Mouse (Mus musculus) liver, embryonic 15.5 days (tissue): ENCODE data around the gene Rac1. TPM values are rescaled to one million over a fixed set of nuclear protein-coding genes. Genes with fewer than 3 reads are reported as not detected.

Source experiments
- ATAC-seq: fragments of 200-750 bp; cut with Nextera tagmentation; 2 replicates; pipeline ENCODE4 v1.8.0; 2017; ENCODE audit warnings: moderate number of reproducible peaks, mild to moderate bottlenecking, moderate library complexity; ENCODE audit not compliant: insufficient read depth
- H3K27ac ChIP-seq: fragments of 300-500 bp; sonication (generic); replicated peaks from 2 replicates; pipeline ENCODE4 v1.5.1; 2015; ENCODE audit warnings: mild to moderate bottlenecking, inconsistent platforms
- H3K27me3 ChIP-seq: fragments of 300-500 bp; sonication (generic); 2 replicates; pipeline ENCODE4 v1.6.1; 2015; ENCODE audit warnings: mild to moderate bottlenecking, inconsistent platforms
- H3K36me3 ChIP-seq: fragments of 300-500 bp; sonication (generic); replicated peaks from 2 replicates; pipeline ENCODE4 v1.6.1; 2015; ENCODE audit warnings: moderate library complexity, mild to moderate bottlenecking, inconsistent platforms
- H3K4me1 ChIP-seq: fragments of 300-500 bp; sonication (generic); replicated peaks from 2 replicates; pipeline ENCODE4 v1.6.1; 2015; ENCODE audit warnings: inconsistent platforms
- H3K4me2 ChIP-seq: fragments of 300-500 bp; sonication (generic); 2 replicates; pipeline ENCODE4 v1.6.1; 2015; ENCODE audit warnings: moderate library complexity, mild to moderate bottlenecking, inconsistent platforms
- H3K4me3 ChIP-seq: fragments of 300-500 bp; sonication (generic); replicated peaks from 2 replicates; pipeline ENCODE4 v1.5.1; 2015; ENCODE audit warnings: mild to moderate bottlenecking, inconsistent platforms
- H3K9ac ChIP-seq: fragments of 300-500 bp; sonication (generic); 2 replicates; pipeline ENCODE4 v1.6.1; 2015; ENCODE audit warnings: moderate library complexity, mild to moderate bottlenecking, inconsistent platforms
- H3K9me3 ChIP-seq: fragments of 300-500 bp; sonication (generic); replicated peaks from 2 replicates; pipeline ENCODE4 v1.6.1; 2016; ENCODE audit warnings: inconsistent platforms
- WGBS: fragments of 180-500 bp; shearing (Covaris S2); methylation state at CpG from one replicate; pipeline ENCODE4 v1.1.7; 2015; ENCODE audit warnings: mixed read lengths; ENCODE audit not compliant: insufficient replicate concordance; 5-methylcytosine and 5-hydroxymethylcytosine counted together
- polyA plus RNA-seq: library from polyadenylated mRNA; unstranded; fragments of >200 nt; fragmentation: Nextera tagmentation; extraction: Ambion mirVana; gene quantifications from 2 replicates; pipeline ENCODE4 v1.2.1, GENCODE M21; 2015

Gene Rac1
- polyA plus RNA-seq, 1 experiment from 2014 or later: 162 TPM

GRCm38 (mm10) chr5:143526698-143527331 lies 1.0 kb downstream of the Rac1 start:
- Histone ChIP-seq H3K9me3 (no peaks in the 10 kb centered on the region), H3K27ac (peak overlapping the region; percentile 100), H3K9ac (peak overlapping the region; percentile 100), H3K4me2 (peak overlapping the region; percentile 89), H3K27me3 (no peaks in the 10 kb centered on the region), H3K4me1 (peaks cover 71% of the 10 kb centered on the region), H3K36me3 (peaks cover 20% of the 10 kb centered on the region; the same call in 1 of the 2 replicates), H3K4me3 (peak overlapping the region; percentile 99)
- ATAC-seq: no peak
- WGBS: under 1% methylated on average over 28 of the region's 28 CpGs

GRCm38 (mm10) chr5:143525454-143526225 lies 2.2 kb downstream of the Rac1 start:
- ATAC-seq: no peak
- Histone ChIP-seq H3K4me3 (peak overlapping the region; percentile 99), H3K36me3 (peaks cover 25% of the 10 kb centered on the region), H3K9me3 (no peaks in the 10 kb centered on the region), H3K4me1 (peaks cover 70% of the 10 kb centered on the region), H3K4me2 (peak overlapping the region; percentile 89), H3K27ac (peak overlapping the region; percentile 100), H3K9ac (peak overlapping the region; percentile 100), H3K27me3 (no peaks in the 10 kb centered on the region)
- 52% methylated on average over 7 of the region's 7 CpGs for WGBS

- no peak for ATAC-seq
- Histone ChIP-seq H3K4me3 (no peak overlapping the region), H3K4me1 (peaks cover 86% of the 10 kb centered on the region), H3K9me3 (no peaks in the 10 kb centered on the region), H3K27ac (peak overlapping the region; percentile 29), H3K4me2 (peak overlapping the region; percentile 18; the same call in 1 of the 2 replicates), H3K9ac (no peak overlapping the region), H3K36me3 (peaks cover 36% of the 10 kb centered on the region), H3K27me3 (no peaks in the 10 kb centered on the region)
- WGBS: 67% methylated on average over 3 of the region's 3 CpGs
These were observed 5.0 kb downstream of the Rac1 start for GRCm38 (mm10) chr5:143522882-143523281.

GRCm38 (mm10) chr5:143520415-143520814 lies 7.4 kb downstream of the Rac1 start:
- no peak overlapping the region for H3K9ac ChIP-seq
- peak overlapping the region; percentile 9; the same call in 1 of the 2 replicates for H3K4me2 ChIP-seq
- peak overlapping the region; percentile 41; the same call in 1 of the 2 replicates for H3K27ac ChIP-seq
- H3K9me3 ChIP-seq: no peaks in the 10 kb centered on the region
- H3K36me3 ChIP-seq: peaks cover 54% of the 10 kb centered on the region
- H3K27me3 ChIP-seq: no peaks in the 10 kb centered on the region
- ATAC-seq: no peak
- peaks cover 80% of the 10 kb centered on the region for H3K4me1 ChIP-seq
- 32% methylated on average over 2 of the region's 2 CpGs for WGBS
- no peak overlapping the region for H3K4me3 ChIP-seq

GRCm38 (mm10) chr5:143518045-143518591 lies 9.7 kb downstream of the Rac1 start:
- Histone ChIP-seq H3K4me2 (no peak overlapping the region), H3K4me1 (peaks cover 72% of the 10 kb centered on the region), H3K27ac (0 out of 2 replicates have a peak overlapping the region, but pooled peaks have one; percentile 21), H3K9me3 (no peaks in the 10 kb centered on the region), H3K36me3 (peaks cover 62% of the 10 kb centered on the region), H3K9ac (no peak overlapping the region), H3K27me3 (no peaks in the 10 kb centered on the region), H3K4me3 (no peak overlapping the region)
- WGBS: 42% methylated on average over 6 of the region's 6 CpGs
- 0 out of 2 replicates have a peak, but pooled peaks have one; percentile 13 for ATAC-seq

- H3K4me2 ChIP-seq: no peak overlapping the region
- H3K9ac ChIP-seq: no peak overlapping the region
- no peaks in the 10 kb centered on the region for H3K27me3 ChIP-seq
- peaks cover 72% of the 10 kb centered on the region for H3K4me1 ChIP-seq
- no peaks in the 10 kb centered on the region for H3K9me3 ChIP-seq
- ATAC-seq: no peak
- 0 out of 2 replicates have a peak overlapping the region, but pooled peaks have one; percentile 14 for H3K27ac ChIP-seq
- 55% methylated on average over 6 of the region's 6 CpGs for WGBS
- peaks cover 67% of the 10 kb centered on the region for H3K36me3 ChIP-seq
- no peak overlapping the region for H3K4me3 ChIP-seq
These were observed 10.4 kb downstream of the Rac1 start for GRCm38 (mm10) chr5:143517436-143517835.

GRCm38 (mm10) chr5:143517005-143517404 lies 10.8 kb downstream of the Rac1 start:
- WGBS: 80% methylated on average over 11 of the region's 11 CpGs
- Histone ChIP-seq H3K4me1 (peaks cover 72% of the 10 kb centered on the region), H3K4me3 (no peak overlapping the region), H3K9me3 (no peaks in the 10 kb centered on the region), H3K36me3 (peaks cover 71% of the 10 kb centered on the region), H3K27ac (no peak overlapping the region), H3K4me2 (no peak overlapping the region), H3K9ac (no peak overlapping the region), H3K27me3 (no peaks in the 10 kb centered on the region)
- no peak for ATAC-seq

GRCm38 (mm10) chr5:143514878-143515277 lies 13.0 kb downstream of the Rac1 start:
- H3K36me3 ChIP-seq: peaks cover 85% of the 10 kb centered on the region
- no peak overlapping the region for H3K4me3 ChIP-seq
- H3K27me3 ChIP-seq: no peaks in the 10 kb centered on the region
- 87% methylated on average over 5 of the region's 5 CpGs for WGBS
- no peak overlapping the region for H3K9ac ChIP-seq
- no peak overlapping the region for H3K27ac ChIP-seq
- H3K4me2 ChIP-seq: no peak overlapping the region
- peaks cover 74% of the 10 kb centered on the region for H3K4me1 ChIP-seq
- no peak for ATAC-seq
- H3K9me3 ChIP-seq: no peaks in the 10 kb centered on the region

GRCm38 (mm10) chr5:143512305-143512704 lies 15.5 kb downstream of the Rac1 start:
- no peak overlapping the region for H3K9ac ChIP-seq
- peak overlapping the region; percentile 9; the same call in 1 of the 2 replicates for H3K4me2 ChIP-seq
- no peak for ATAC-seq
- no peak overlapping the region for H3K4me3 ChIP-seq
- H3K9me3 ChIP-seq: no peaks in the 10 kb centered on the region
- H3K4me1 ChIP-seq: peaks cover 70% of the 10 kb centered on the region
- 37% methylated on average over 4 of the region's 4 CpGs for WGBS
- H3K27ac ChIP-seq: peak overlapping the region; percentile 42; the same call in 1 of the 2 replicates
- H3K27me3 ChIP-seq: no peaks in the 10 kb centered on the region
- peaks cover 95% of the 10 kb centered on the region for H3K36me3 ChIP-seq

GRCm38 (mm10) chr5:143511577-143511976 lies 16.3 kb downstream of the Rac1 start:
- peaks cover 67% of the 10 kb centered on the region for H3K4me1 ChIP-seq
- no peaks in the 10 kb centered on the region for H3K27me3 ChIP-seq
- H3K27ac ChIP-seq: 0 out of 2 replicates have a peak overlapping the region, but pooled peaks have one; percentile 42
- peaks cover 94% of the 10 kb centered on the region for H3K36me3 ChIP-seq
- H3K4me3 ChIP-seq: no peak overlapping the region
- no peak overlapping the region for H3K4me2 ChIP-seq
- no peak for ATAC-seq
- H3K9ac ChIP-seq: no peak overlapping the region
- no peaks in the 10 kb centered on the region for H3K9me3 ChIP-seq
- 59% methylated on average over 4 of the region's 4 CpGs for WGBS

GRCm38 (mm10) chr5:143509737-143510136 lies 18.1 kb downstream of the Rac1 start:
- Histone ChIP-seq H3K9me3 (no peaks in the 10 kb centered on the region), H3K4me1 (peaks cover 67% of the 10 kb centered on the region), H3K9ac (peak overlapping the region; percentile 42), H3K4me3 (peak overlapping the region; percentile 7), H3K27me3 (no peaks in the 10 kb centered on the region), H3K27ac (peak overlapping the region; percentile 54), H3K36me3 (peaks cover 94% of the 10 kb centered on the region), H3K4me2 (peak overlapping the region; percentile 59)
- 16% methylated on average over 11 of the region's 11 CpGs for WGBS
- ATAC-seq: peak; percentile 78
